Mouse (Mus musculus): ENCODE measurements around the gene Zfp13.
"Not testable (repeated sequence)": the region's sequence is repeated elsewhere in the genome, so short reads cannot be mapped to it uniquely, and the experiment has no call there.

Gene Zfp13

DNA sequence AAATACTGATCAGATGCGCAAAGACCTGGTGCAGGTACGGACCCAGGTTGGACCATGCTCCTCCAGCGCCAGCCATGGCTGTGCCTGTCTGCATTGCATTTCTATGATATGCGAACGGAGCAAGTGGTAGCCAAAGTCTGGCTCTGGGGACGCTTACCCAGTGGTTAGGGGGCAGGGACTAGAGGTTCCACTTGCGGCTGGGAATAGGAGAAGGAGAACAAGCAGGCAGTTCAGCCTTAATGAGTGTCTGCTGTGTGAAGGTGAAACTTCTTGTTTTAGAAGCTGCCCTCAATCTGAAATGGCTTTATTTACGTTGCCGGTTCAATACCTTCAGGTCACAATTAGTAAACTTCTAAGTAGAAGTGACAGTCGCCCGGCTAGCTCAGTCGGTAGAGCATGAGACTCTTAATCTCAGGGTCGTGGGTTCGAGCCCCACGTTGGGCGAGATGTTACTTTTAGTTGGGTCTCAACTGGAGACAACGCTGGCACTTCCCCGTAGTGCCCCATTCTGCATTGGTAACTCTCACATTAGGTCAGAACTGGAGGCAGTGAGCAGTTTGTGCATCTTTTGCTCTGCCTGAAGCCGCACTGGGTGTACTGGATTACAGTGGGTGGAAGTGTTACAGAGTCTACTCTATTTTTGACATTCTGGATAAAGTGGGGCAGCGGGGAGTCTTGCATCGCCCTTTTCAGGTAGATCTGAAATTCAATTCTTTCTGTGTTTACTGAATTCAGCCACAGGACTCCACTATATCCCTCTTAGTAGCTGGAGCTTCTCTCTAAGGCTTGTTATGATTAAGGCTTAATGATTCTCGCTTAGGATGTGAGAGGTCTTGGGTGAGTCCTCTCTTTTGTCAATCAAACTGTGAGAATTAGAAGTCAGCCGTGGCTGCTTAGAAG lies 65.4 kb downstream of the Zfp13 start:
- DNase-seq (ENCODE audit: low read depth, low spot score) = not testable (repeated sequence)

DNA sequence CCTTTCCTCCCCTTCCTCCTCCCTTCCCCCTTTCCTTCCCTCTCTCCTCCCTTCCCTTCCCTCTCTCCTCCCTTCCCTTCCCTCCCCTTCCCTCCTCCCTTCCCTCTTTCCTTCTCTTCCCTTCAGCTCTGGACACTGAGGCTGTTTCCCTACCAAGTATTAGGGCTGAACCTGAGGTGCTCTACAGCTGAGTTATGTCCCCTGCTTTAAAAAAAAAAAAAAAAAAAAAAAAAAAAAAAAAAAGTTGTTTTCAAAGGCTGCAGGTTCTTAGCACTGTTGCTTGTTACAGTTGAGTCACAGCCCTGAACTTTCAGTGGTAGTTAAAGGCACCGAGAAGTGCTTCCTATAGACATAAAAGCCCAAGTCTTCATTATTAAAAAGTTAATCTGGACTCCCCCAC lies 67.9 kb downstream of the Zfp13 start:
- DNase-seq (ENCODE audit: low read depth, low spot score) = not testable (repeated sequence)

Data from retina, adult 2 months (tissue).